Mouse (Mus musculus) spleen, postnatal 4 days (tissue): ENCODE results near the gene C1qtnf1.

ENCODE experiments used
- DNase-seq, 2 experiments: peaks; one replicate each; pipeline ENCODE4 v3.0.0; 2022; ENCODE audit warnings: low spot score in 2 of 2

C1qtnf1 gene

GRCm38 (mm10) chr11:118434093-118434492 is 6.1 kb downstream of the C1qtnf1 start:
- no peak for DNase-seq

GRCm38 (mm10) chr11:118436471-118436935 is 8.5 kb downstream of the C1qtnf1 start:
- no peak for DNase-seq

GRCm38 (mm10) chr11:118438665-118439414 is 10.8 kb downstream of the C1qtnf1 start:
- DNase-seq, result no peak

GRCm38 (mm10) chr11:118442691-118443090 is 14.7 kb downstream of the C1qtnf1 start:
- DNase-seq, result no peak

- DNase-seq, result peak; percentile 56 to 89
Observed at GRCm38 (mm10) chr11:118443201-118443970, 15.4 kb downstream of the C1qtnf1 start.

GRCm38 (mm10) chr11:118445843-118446242 is 17.8 kb downstream of the C1qtnf1 start:
- peak; percentile 52 to 82 for DNase-seq

- DNase-seq, result no peak
Observed at GRCm38 (mm10) chr11:118447346-118447745, 19.3 kb downstream of the C1qtnf1 start.

- DNase-seq, result no peak
Observed at GRCm38 (mm10) chr11:118448385-118448784, 20.4 kb downstream of the C1qtnf1 start.

GRCm38 (mm10) chr11:118451211-118451610 is 23.2 kb downstream of the C1qtnf1 start:
- no peak for DNase-seq

GRCm38 (mm10) chr11:118452955-118453354 is 25.0 kb downstream of the C1qtnf1 start:
- no peak for DNase-seq

GRCm38 (mm10) chr11:118453886-118454671 is 26.1 kb downstream of the C1qtnf1 start:
- DNase-seq, result no peak

- DNase-seq, result no peak
Observed at GRCm38 (mm10) chr11:118455788-118456187, 27.8 kb downstream of the C1qtnf1 start.

- DNase-seq, result no peak
Observed at GRCm38 (mm10) chr11:118456937-118457336, 28.9 kb downstream of the C1qtnf1 start.

GRCm38 (mm10) chr11:118459051-118459450 is 31.0 kb downstream of the C1qtnf1 start:
- no peak for DNase-seq

GRCm38 (mm10) chr11:118459536-118459935 is 31.5 kb downstream of the C1qtnf1 start:
- no peak for DNase-seq

GRCm38 (mm10) chr11:118460280-118460679 is 32.3 kb downstream of the C1qtnf1 start:
- no peak for DNase-seq

GRCm38 (mm10) chr11:118467441-118468035 is 39.5 kb downstream of the C1qtnf1 start:
- no peak for DNase-seq

- no peak for DNase-seq
Observed at GRCm38 (mm10) chr11:118469509-118470160, 41.6 kb downstream of the C1qtnf1 start.

- DNase-seq, result peak in 1 of 2 experiments; percentile 60
Observed at GRCm38 (mm10) chr11:118470234-118470966, 42.4 kb downstream of the C1qtnf1 start.

GRCm38 (mm10) chr11:118471676-118472075 is 43.7 kb downstream of the C1qtnf1 start:
- DNase-seq, result peak in 1 of 2 experiments; percentile 59
